Mouse (Mus musculus) lung, adult 2 months (tissue): ENCODE measurements around the gene Slc1a3. TPM values are rescaled to one million over a fixed set of nuclear protein-coding genes. Genes with fewer than 3 reads are reported as not detected.

Experiments
- DNase-seq: peaks from one replicate; pipeline ENCODE4 v3.0.0; 2022
- H3K4me1 ChIP-seq: fragments of 200-500 bp; 2 replicates; pipeline ENCODE4 v1.6.1; 2011; ENCODE audit warnings: low read length; ENCODE audit not compliant: control insufficient read depth, insufficient read depth
- H3K4me3 ChIP-seq: fragments of 200-500 bp; replicated peaks from 2 replicates; pipeline ENCODE3; 2011; ENCODE audit warnings: low read depth, mild to moderate bottlenecking, control low read depth, low read length; ENCODE audit errors: extremely low read depth
- CTCF ChIP-seq: fragments of 200-500 bp; IDR thresholded peaks from 2 replicates; pipeline ENCODE4 v1.5.1; 2011; ENCODE audit warnings: mild to moderate bottlenecking, low read length, control low read depth; ENCODE audit not compliant: insufficient read depth
- POLR2A ChIP-seq: fragments of 200-500 bp; IDR thresholded peaks from 2 replicates; pipeline ENCODE4 v1.6.1; 2011; ENCODE audit warnings: low read depth, mild to moderate bottlenecking, control low read depth, low read length, borderline replicate concordance; ENCODE audit errors: extremely low read depth
- WGBS: fragments of 180-500 bp; shearing (Covaris S2); methylation state at CpG from one replicate; pipeline ENCODE4 v1.1.7; 2018; 5-methylcytosine and 5-hydroxymethylcytosine counted together
- polyA plus RNA-seq: library from polyadenylated mRNA; depleted of rRNA; stranded (reverse); fragments of >200 nt; gene quantifications from 2 replicates; pipeline ENCODE4 v1.2.3, GENCODE M21; 2012

Gene Slc1a3
- polyA plus RNA-seq, 1 experiment = 18.7 TPM

DNA sequence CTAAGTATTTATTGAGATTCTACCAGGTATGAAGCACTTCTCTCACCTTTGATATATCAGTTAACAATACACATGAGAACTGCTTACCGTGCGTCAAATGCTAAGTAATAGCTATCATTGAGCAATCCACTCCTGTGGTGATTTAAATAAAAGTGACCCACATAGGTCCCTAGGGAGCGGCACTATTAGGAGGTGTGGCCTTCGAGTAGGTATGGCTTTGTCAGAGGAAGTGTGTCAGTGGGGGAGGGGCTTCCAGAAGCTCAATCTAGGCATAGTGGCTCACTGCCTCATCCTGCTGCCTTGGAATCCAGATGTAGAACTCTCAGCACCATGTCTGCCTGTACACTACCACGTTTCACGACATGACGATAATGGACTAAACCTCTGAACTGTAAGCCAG lies 18.3 kb upstream of the Slc1a3 start:
- WGBS = 89% methylated on average over 7 of the region's 7 CpGs
- no peak for DNase-seq
- no peak overlapping the region for H3K4me3 ChIP-seq
- no peak for TF ChIP-seq POLR2A
- no peak for TF ChIP-seq CTCF
- no peaks in the 10 kb centered on the region for H3K4me1 ChIP-seq

DNA sequence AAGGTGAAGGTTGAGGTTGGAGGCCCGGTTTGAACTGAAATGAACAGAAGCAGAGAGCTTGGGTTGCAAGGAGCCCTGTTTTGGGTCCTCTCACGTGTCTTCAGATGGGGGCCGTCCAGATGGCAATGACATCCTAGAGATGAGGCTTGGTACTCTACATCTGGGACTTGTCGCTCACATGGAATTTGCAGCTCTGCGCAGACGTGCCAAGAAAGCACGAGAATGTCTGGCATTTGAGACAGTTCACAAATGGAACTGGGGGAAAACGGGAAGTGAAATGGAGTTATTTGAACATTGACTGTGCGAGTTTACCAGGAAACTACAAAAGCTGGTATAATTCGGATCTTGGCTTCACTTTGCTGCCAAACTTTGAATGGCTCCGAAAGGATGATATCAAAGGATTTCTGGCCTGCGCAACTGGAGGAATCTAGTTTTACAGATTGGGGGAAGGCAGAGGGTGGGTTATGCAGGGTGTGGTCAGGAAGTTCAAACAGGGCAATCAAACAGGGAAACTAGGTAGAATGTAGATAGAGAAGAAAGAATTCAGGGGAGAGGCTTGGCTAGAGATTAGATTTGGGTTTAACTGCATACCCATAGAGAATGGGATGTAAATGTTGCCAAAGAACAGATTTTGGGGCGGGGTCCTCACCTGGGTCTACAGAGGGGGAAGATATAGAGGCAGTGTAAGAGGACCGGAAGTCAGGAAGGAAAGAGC lies 12.0 kb upstream of the Slc1a3 start:
- no peak for TF ChIP-seq CTCF
- TF ChIP-seq POLR2A = no peak
- WGBS = 63% methylated on average over 14 of the region's 14 CpGs
- Histone ChIP-seq H3K4me1 (no peaks in the 10 kb centered on the region), H3K4me3 (no peak overlapping the region)
- no peak for DNase-seq

DNA sequence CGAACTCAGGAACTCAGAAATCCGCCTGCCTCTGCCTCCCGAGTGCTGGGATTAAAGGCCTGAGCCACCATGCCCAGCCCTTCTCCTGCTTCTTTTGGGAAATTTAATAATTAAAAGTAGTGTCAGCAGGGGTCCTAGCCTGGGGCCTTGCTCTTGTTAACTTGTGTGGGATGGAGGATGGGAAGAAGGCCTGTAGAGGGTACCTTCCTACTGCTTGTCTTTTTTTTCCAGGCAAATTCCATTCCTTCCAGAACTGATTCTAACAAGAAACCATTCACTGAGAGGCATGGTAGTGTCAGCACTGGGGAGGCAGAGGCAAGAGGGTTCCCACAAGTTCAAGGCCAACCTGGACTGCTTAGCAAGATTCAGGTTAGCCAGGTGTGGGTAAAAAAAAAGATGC lies 11.2 kb upstream of the Slc1a3 start:
- 90% methylated on average over 3 of the region's 3 CpGs for WGBS
- TF ChIP-seq POLR2A (no peak), CTCF (no peak)
- no peak for DNase-seq
- H3K4me3 ChIP-seq = no peak overlapping the region
- no peaks in the 10 kb centered on the region for H3K4me1 ChIP-seq

DNA sequence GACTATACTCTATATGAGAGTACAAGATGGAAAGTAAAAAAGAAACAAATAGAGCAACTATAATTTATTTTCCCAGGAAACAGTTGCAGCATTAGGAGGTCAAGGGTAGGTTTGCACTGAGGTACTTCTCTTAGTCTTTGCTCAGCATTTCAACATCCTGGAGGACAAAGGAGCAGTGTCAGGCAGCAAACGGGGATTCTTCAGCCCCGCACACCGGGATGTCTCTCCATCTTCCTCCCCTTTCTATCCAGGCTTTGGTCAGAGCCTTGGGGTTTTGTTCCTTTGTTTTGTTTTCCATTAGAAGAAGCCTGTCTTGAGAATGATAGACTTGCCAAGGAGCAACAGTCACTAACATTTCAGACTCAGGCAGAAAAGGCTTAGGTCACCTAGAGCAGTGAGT lies 10.4 kb upstream of the Slc1a3 start:
- 69% methylated on average over 3 of the region's 3 CpGs for WGBS
- TF ChIP-seq CTCF (no peak), POLR2A (no peak)
- DNase-seq = no peak
- H3K4me3 ChIP-seq = no peak overlapping the region
- no peaks in the 10 kb centered on the region for H3K4me1 ChIP-seq

DNA sequence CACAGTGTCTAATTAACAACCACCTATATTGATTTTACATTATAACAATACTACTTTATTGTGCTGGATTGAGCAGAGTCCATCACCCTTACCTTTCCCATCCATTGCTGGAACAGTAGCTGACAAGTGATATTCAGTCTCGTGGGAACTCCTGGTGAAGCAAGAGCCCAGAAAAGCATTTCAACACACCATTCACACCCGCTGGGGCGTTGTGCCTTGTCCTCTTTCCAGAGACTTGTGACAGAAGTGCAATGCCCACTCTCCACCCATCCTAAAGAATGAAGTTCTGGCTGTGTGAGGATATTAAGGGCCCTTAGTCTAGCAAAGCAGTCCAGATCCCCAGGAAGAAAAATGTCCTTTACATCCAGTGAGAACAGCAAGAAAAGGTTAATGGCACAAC lies 7.9 kb upstream of the Slc1a3 start:
- Histone ChIP-seq H3K4me1 (no peaks in the 10 kb centered on the region), H3K4me3 (no peak overlapping the region)
- no peak for DNase-seq
- TF ChIP-seq CTCF = no peak
- no peak for TF ChIP-seq POLR2A
- 60% methylated on average over 3 of the region's 3 CpGs for WGBS

DNA sequence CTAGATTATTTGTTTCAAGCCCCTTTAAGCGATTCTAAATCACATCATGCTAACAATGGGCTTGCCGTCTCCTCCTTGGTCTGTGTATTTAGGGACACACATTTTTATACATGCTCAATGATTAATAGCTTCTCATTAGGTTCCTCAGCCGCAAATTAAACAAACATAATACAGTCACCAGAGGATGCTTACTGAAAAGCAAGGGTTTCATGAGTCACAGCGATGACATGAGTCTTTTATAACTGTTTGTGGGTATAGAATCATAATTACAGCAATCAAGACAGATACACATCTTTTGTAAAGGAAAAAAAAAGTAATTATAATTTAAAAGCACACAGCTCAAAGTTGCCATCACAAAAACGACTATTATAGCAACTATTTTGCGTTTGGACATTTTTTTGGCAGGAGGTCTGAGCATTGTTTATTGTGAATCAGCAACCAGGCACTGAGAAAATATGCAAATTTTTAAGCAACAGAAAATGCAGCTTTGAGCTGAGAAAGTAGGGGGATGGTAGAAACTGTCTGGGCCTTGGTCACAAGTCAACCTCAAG lies 6.5 kb upstream of the Slc1a3 start:
- no peak for DNase-seq
- 27% methylated on average over 6 of the region's 6 CpGs for WGBS
- Histone ChIP-seq H3K4me3 (no peak overlapping the region), H3K4me1 (no peaks in the 10 kb centered on the region)
- TF ChIP-seq CTCF (no peak), POLR2A (no peak)

DNA sequence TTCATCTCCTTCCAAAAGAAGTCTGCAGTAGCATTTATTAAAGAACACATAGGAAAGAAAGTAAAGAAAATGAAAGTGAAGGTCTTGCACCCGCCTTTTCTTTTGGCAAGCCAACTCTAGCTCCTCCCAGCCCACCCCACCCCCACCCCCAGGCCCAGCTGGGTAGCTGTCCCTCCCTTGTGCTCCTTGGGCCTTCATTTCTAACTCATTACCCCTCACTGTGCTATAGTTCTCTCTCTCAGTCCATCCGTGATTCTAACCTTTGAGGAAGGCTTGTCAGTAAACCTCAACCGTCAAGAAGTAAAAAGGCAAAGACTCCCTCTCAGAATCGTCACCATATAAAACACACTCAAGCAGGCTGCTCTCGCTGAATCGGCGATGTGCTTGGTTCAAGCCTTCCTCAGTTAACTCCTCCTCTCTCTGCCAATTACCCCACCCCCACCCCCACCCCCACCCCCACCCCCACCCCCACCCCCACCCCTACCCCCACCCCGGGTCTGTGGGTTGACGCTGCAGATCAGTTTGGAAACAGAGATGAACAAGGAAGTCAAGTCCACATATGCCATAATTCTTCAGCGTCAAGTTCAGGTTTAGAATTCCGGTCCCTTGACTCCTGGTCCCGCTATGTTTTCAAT lies 5.9 kb upstream of the Slc1a3 start:
- no peak overlapping the region for H3K4me3 ChIP-seq
- no peak for DNase-seq
- TF ChIP-seq POLR2A (no peak), CTCF (no peak)
- 17% methylated on average over 12 of the region's 12 CpGs for WGBS
- H3K4me1 ChIP-seq = no peaks in the 10 kb centered on the region

DNA sequence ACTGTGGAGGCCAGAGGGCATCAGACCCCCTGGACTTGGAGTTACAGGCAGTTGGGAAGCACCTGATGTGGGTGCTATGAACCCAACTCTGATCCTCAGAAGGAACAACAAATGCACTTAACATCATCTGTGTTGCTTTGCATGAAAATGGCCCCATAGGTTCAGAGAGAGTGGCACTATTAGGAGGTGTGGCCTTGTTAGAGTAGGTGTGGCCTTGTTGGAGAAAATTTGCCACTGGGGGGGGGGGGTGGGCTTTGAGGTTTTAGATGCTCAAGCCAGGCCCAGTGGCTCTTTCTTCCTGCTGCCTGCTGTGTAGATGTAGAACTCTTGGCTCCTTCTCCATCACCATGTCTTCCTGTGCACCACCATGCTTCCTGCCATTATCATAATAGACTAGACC lies 5.1 kb upstream of the Slc1a3 start:
- Histone ChIP-seq H3K4me1 (no peaks in the 10 kb centered on the region), H3K4me3 (no peak overlapping the region)
- no peak for DNase-seq
- TF ChIP-seq POLR2A = no peak
- no peak for TF ChIP-seq CTCF

DNA sequence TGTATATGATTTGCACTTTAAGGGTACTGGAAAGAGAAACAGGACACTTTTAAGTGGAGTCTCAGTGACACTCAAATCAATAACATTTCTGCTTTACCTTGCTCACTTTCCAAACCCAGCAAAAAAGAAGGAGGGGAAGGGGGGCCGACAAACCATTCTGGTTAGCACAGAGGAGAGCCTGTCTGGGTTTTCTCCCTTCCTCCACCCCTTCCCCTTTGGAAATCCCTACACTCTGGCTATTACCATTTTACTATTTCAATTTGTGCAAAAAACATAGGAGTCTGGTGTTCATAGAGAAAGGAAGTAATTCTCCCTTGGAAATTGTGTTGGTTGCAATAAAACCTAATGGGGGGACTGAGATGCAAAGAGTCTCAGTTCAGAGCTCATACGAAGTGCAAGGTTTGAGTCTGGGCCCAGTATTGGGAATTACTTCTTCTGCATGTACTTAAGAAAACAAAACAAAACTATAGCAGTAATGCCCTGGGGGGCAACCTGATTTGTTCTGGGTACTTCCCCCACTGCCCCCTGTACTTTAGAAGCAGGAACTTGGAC lies 1.9 kb upstream of the Slc1a3 start:
- DNase-seq = no peak
- 77% methylated on average over 2 of the region's 2 CpGs for WGBS
- peaks cover 2% of the 10 kb centered on the region for H3K4me1 ChIP-seq
- H3K4me3 ChIP-seq = no peak overlapping the region
- no peak for TF ChIP-seq CTCF
